Mouse (Mus musculus) testis, adult 10 weeks (tissue): ENCODE measurements around the gene B430305J03Rik. TPM values are rescaled to one million over a fixed set of nuclear protein-coding genes. Genes with fewer than 3 reads are reported as not detected.

Experiments
- polyA plus RNA-seq: library from polyadenylated mRNA; stranded (reverse); fragments of 350-450 nt; fragmentation: Illumina TruSeq; extraction: RNeasy Lipid Tissue Mini Kit (QIAGEN cat#74804); gene quantifications from one replicate; pipeline ENCODE4 v1.2.3, GENCODE M21; 2014; ENCODE audit warnings: low read depth, low replicate concordance

The B430305J03Rik gene
- polyA plus RNA-seq, result not detected

DNA sequence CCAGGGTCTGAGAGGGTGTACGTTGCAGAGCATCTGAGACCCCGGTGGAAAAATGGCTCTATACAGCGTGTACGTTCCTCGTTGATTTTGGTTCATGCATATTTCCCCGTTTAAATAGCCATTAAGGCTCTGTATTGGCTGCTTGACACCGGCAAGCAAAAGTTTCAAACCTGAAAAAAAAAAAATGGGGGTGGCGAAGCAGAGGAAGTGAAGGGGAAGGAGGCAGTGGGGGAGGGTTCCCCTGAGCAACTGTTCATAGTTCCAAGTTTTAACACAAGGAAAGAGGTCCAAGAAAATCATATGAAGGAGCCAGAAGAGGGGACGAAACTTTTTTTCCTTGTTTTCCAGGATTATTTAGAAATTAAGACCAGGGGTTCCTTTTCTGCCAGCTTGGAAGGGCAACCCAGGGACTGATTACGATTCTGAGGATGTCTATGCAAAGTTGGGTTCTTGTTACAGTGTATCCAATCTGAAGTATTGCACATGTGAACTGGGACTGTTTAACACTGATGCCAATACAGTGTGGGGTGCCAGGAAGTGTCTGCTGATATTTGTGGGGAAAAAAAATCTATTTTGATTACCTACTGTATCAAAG is at the start of gene B430305J03Rik:
Gene B430305J03Rik, minus strand, starts transcription at position 173 of the 595 bp plus-strand sequence.

GRCm38 (mm10) chr3:61361338-61361737 is 4.4 kb downstream of the B430305J03Rik start, which contains the start of gene Rap2b:
Gene Rap2b (plus strand): TSS chr3:61361638.

Other genes with a start within 250 kb of the B430305J03Rik start
- gene Rap2b, start 4.3 kb downstream of the B430305J03Rik start, polyA plus RNA-seq, result 3.0 TPM